Mouse (Mus musculus) urinary bladder, postnatal 10 days (tissue): Measurements from ENCODE around the gene Ehbp1l1.

Experiments
- DNase-seq: peaks from one replicate; pipeline ENCODE4 v3.0.0; 2022; ENCODE audit warnings: low spot score

The Ehbp1l1 gene

GRCm38 (mm10) chr19:5731264-5731978 is 5.3 kb upstream of the Ehbp1l1 start:
- DNase-seq, result peak; percentile 77

GRCm38 (mm10) chr19:5730314-5731186 is 4.4 kb upstream of the Ehbp1l1 start:
- no peak for DNase-seq

GRCm38 (mm10) chr19:5729444-5729815 is 3.3 kb upstream of the Ehbp1l1 start, which contains the start of gene Fam89b:
Gene Fam89b (minus strand): TSS chr19:5729653.
- DNase-seq, result peak; percentile 61

- DNase-seq, result no peak
Observed at GRCm38 (mm10) chr19:5728631-5729443, 2.7 kb upstream of the Ehbp1l1 start.

GRCm38 (mm10) chr19:5727701-5728100 is 1.6 kb upstream of the Ehbp1l1 start:
- peak; percentile 67 for DNase-seq

- no peak for DNase-seq
Observed at GRCm38 (mm10) chr19:5726961-5727578, 953 bp upstream of the Ehbp1l1 start.

- no peak for DNase-seq
Observed at GRCm38 (mm10) chr19:5725029-5725707, 949 bp downstream of the Ehbp1l1 start.

GRCm38 (mm10) chr19:5724549-5724941 is 1.6 kb downstream of the Ehbp1l1 start:
- DNase-seq, result no peak

- DNase-seq, result no peak
Observed at GRCm38 (mm10) chr19:5723934-5724548, 2.1 kb downstream of the Ehbp1l1 start.

GRCm38 (mm10) chr19:5722848-5723425 is 3.2 kb downstream of the Ehbp1l1 start:
- no peak for DNase-seq

GRCm38 (mm10) chr19:5721233-5721632 is 4.9 kb downstream of the Ehbp1l1 start:
- DNase-seq, result no peak

- no peak for DNase-seq
Observed at GRCm38 (mm10) chr19:5716955-5717354, 9.2 kb downstream of the Ehbp1l1 start.

- DNase-seq, result no peak
Observed at GRCm38 (mm10) chr19:5715793-5716688, 10.1 kb downstream of the Ehbp1l1 start.

- no peak for DNase-seq
Observed at GRCm38 (mm10) chr19:5713730-5714129, 12.4 kb downstream of the Ehbp1l1 start.

- DNase-seq, result no peak
Observed at GRCm38 (mm10) chr19:5713255-5713654, 12.9 kb downstream of the Ehbp1l1 start.

- no peak for DNase-seq
Observed at GRCm38 (mm10) chr19:5711907-5712460, 14.1 kb downstream of the Ehbp1l1 start.

GRCm38 (mm10) chr19:5711218-5711617 is 14.9 kb downstream of the Ehbp1l1 start:
- no peak for DNase-seq

GRCm38 (mm10) chr19:5710581-5710980 is 15.5 kb downstream of the Ehbp1l1 start:
- no peak for DNase-seq

GRCm38 (mm10) chr19:5710068-5710467 is 16.0 kb downstream of the Ehbp1l1 start:
- no peak for DNase-seq
